Mouse (Mus musculus) stomach, postnatal 0 days (tissue): Measurements from ENCODE around the gene Rab42.

Experiments
- CTCF ChIP-seq: IDR thresholded peaks from 2 replicates; pipeline ENCODE4 v1.5.1; 2016; ENCODE audit warnings: antibody characterized with exemption, low read depth, mild to moderate bottlenecking, moderate library complexity
- EP300 ChIP-seq: optimal IDR thresholded peaks from 2 replicates; pipeline ENCODE3; 2016; ENCODE audit warnings: antibody characterized with exemption

DNA sequence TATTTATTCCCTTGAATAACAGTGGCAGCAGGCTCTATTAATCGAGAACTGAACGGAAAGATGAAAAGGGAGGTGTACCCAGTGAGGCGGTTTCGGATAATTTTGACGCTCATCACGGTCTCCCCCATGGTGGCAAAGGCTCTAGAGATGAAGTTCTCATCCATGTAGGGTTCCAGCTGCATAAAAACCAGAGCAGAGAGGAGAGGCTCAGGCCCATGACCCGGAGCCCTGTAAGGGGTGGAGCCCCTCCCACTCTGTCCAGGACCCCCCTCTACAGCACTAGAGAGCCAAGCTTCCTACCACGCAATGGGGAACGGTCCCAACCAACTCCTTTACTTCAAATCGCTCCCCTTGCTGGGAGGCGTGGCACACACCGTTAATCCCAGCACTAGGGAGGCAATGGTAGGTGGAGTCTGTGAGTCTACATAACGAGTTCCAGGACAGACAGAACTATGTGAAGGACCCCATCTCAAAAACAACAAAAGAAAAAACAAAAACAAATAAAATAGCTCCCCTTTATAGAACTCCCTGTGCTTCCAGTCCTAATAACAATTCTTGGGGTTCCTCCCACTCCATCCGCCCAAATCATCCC lies 25.3 kb upstream of the Rab42 start:
- TF ChIP-seq EP300 (no peak), CTCF (no peak)
